Mouse (Mus musculus) midbrain, embryonic 16.5 days (tissue): ENCODE measurements at regions not wholly inside any gene's neighbourhood (a gene's known extent, or its start where the extent isn't known, plus 50 kb on each side); places are given as distances from the start of the nearest gene placed in this dataset.

Experiments
- ATAC-seq: fragments of 200-750 bp; cut with Nextera tagmentation; 2 replicates; pipeline ENCODE4 v1.8.0; 2017; ENCODE audit warnings: moderate TSS enrichment
- H3K27ac ChIP-seq: fragments of 300-500 bp; sonication (generic); 2 replicates; pipeline ENCODE4 v1.5.1; 2014; ENCODE audit warnings: mild to moderate bottlenecking, low read length, mixed read lengths
- H3K27me3 ChIP-seq: fragments of 300-500 bp; sonication (generic); 2 replicates; pipeline ENCODE4 v1.6.1; 2014; ENCODE audit warnings: low read depth, low read length, mixed read lengths; ENCODE audit not compliant: control insufficient read depth, insufficient read depth
- H3K36me3 ChIP-seq: fragments of 300-500 bp; sonication (generic); 2 replicates; pipeline ENCODE4 v1.6.1; 2014; ENCODE audit warnings: mild to moderate bottlenecking, low read length, moderate library complexity, mixed read lengths; ENCODE audit not compliant: control insufficient read depth, insufficient read depth
- H3K4me1 ChIP-seq: fragments of 300-500 bp; sonication (generic); 2 replicates; pipeline ENCODE4 v1.6.1; 2014; ENCODE audit warnings: mild to moderate bottlenecking, low read length, mixed read lengths; ENCODE audit not compliant: control insufficient read depth, insufficient read depth
- H3K4me2 ChIP-seq: fragments of 300-500 bp; sonication (generic); 2 replicates; pipeline ENCODE4 v1.6.1; 2014; ENCODE audit warnings: mild to moderate bottlenecking, low read length, mixed read lengths
- H3K4me3 ChIP-seq: fragments of 300-500 bp; sonication (generic); 2 replicates; pipeline ENCODE4 v1.5.1; 2014; ENCODE audit warnings: low read depth, mild to moderate bottlenecking, low read length, moderate library complexity, mixed read lengths
- H3K9ac ChIP-seq: fragments of 300-500 bp; sonication (generic); 2 replicates; pipeline ENCODE4 v1.6.1; 2014; ENCODE audit warnings: low read depth, low read length, mixed read lengths
- H3K9me3 ChIP-seq: fragments of 300-500 bp; sonication (generic); replicated peaks from 2 replicates; pipeline ENCODE4 v1.6.1; 2014; ENCODE audit warnings: mild to moderate bottlenecking, low read length, mixed read lengths; ENCODE audit not compliant: control insufficient read depth, poor library complexity, severe bottlenecking
- WGBS: fragments of 180-500 bp; shearing (Covaris S2); extraction: QIAGEN DNeasy Blood & Tissue Kit; methylation state at CpG from one replicate; pipeline ENCODE4 v1.1.7; 2014; 5-methylcytosine and 5-hydroxymethylcytosine counted together

DNA sequence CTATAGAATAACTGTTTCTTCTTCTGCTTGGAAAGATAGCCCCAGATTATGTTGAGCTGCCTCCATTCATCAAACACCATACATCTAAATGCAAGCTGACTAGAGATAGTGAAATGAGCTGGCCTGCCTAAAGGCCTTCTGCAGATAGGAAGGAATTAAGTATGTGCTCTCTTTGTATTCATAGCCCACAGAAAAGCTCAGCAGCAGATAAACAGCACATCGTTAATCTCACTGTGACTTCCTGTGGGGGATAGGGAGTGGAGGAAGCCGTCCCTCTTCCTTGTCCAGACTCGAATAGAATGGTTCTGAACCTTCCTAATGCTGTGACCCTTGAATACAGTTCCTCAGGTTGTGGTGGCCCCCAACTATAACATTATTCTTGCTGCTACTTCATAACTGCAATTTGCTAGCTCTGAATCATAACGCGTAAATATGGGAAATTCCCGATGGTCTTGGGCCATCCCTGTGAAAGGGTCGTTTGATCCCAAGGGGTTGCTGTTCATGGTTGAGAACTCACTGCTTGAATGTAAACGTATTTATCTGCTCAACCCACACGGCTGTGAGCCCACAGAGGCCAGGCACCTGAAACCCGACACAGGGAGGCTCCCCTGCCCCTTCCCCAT lies 614.7 kb upstream of the Gm10131 start:
- 64% methylated on average over 10 of the region's 10 CpGs for WGBS
- Histone ChIP-seq H3K9me3 (no peaks in the 10 kb centered on the region), H3K27me3 (no peaks in the 10 kb centered on the region), H3K4me3 (no peak overlapping the region), H3K27ac (no peak overlapping the region), H3K4me2 (no peak overlapping the region), H3K36me3 (no peaks in the 10 kb centered on the region), H3K9ac (no peak overlapping the region), H3K4me1 (no peaks in the 10 kb centered on the region)
- no peak for ATAC-seq

DNA sequence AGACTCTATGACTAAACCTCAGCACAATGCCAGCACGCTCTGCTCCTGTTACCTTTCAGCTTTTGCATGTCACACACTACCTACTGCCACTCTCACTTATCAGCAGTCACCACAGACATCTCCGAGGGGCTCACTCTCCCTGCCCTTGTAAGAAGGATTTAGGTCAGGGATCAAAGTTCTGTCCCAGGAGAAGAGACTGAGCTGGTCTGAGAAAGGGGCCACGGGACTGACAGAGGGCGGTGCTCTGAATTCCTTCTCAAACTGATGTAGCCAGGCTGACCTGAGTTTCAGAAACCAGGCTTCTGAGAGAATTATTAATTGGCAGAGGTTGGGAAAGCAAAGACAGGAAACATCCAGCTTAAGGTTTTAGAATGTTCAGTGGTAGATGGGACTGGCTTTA lies 614.0 kb upstream of the Gm10131 start:
- H3K27ac ChIP-seq, result no peak overlapping the region
- no peaks in the 10 kb centered on the region for H3K36me3 ChIP-seq
- 56% methylated on average over 4 of the region's 4 CpGs for WGBS
- no peak overlapping the region for H3K4me3 ChIP-seq
- no peak overlapping the region for H3K4me2 ChIP-seq
- no peak for ATAC-seq
- H3K9ac ChIP-seq, result no peak overlapping the region
- H3K4me1 ChIP-seq, result no peaks in the 10 kb centered on the region
- no peaks in the 10 kb centered on the region for H3K27me3 ChIP-seq
- H3K9me3 ChIP-seq, result no peaks in the 10 kb centered on the region

DNA sequence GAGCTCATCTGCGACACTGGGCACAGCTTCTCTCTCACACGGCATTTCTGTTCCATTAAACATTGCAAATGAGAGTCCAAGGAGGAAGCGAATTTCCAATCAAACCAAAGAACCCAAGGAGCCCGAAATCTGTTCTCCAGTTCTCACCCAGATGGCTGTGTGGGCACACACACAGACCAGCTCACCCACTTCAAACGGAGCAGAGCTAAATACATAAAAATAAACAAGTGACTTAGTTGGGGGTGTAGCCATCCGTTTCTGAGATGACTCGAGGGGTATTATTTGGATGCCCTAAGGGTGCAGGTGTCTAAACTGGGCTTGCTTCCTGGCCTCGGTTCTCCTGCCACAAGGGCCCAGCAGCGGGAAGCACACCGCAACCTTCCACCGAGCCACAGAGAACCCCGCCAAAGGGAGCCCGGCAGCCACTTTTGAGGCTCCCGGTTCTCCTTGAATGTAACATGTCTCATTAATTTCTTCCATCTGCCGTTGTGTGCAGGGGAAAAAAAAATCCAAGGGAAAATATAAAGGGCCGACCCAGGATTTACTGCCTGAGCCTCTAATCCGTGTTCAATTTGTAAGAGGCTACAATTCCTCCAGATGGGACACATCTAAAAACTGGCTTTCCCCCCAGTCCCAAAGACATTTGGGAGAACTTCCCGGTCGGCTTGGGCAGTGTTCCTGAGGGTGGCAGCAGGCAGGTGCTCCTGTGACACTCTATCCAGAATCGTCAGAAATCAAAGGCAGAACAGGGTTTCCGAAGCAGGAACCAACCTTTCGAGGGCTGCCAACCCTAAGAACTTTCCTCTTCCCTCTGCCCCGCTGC lies 598.6 kb upstream of the Gm10131 start:
- no peak overlapping the region for H3K27ac ChIP-seq
- no peaks in the 10 kb centered on the region for H3K27me3 ChIP-seq
- no peak for ATAC-seq
- H3K36me3 ChIP-seq, result no peaks in the 10 kb centered on the region
- H3K4me3 ChIP-seq, result no peak overlapping the region
- H3K4me1 ChIP-seq, result no peaks in the 10 kb centered on the region
- H3K9ac ChIP-seq, result no peak overlapping the region
- no peaks in the 10 kb centered on the region for H3K9me3 ChIP-seq
- H3K4me2 ChIP-seq, result no peak overlapping the region
- WGBS, result 70% methylated on average over 23 of the region's 23 CpGs

DNA sequence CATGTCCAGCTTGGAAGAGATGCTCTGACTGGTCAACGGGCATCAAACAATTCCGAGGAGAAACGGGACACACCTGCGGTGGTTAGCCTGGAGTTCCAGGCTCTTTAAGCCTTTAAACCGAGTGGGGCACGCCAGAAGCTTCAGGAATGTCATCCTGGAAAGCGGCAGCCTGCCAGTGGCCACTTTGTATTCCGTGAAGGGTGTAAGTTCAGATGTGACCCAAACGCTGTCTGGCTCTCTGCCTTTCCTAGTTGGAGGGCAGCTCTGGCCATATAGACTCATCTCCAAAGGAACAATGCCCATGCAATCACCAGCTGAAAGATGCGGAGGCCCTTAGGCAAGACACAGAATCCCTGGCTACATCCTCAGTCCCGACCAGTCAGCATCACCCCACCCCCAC lies 597.8 kb upstream of the Gm10131 start:
- Histone ChIP-seq H3K9ac (no peak overlapping the region), H3K4me2 (no peak overlapping the region), H3K4me1 (no peaks in the 10 kb centered on the region), H3K27me3 (no peaks in the 10 kb centered on the region), H3K27ac (no peak overlapping the region), H3K9me3 (no peaks in the 10 kb centered on the region), H3K4me3 (no peak overlapping the region), H3K36me3 (no peaks in the 10 kb centered on the region)
- no peak for ATAC-seq
- 74% methylated on average over 11 of the region's 11 CpGs for WGBS

DNA sequence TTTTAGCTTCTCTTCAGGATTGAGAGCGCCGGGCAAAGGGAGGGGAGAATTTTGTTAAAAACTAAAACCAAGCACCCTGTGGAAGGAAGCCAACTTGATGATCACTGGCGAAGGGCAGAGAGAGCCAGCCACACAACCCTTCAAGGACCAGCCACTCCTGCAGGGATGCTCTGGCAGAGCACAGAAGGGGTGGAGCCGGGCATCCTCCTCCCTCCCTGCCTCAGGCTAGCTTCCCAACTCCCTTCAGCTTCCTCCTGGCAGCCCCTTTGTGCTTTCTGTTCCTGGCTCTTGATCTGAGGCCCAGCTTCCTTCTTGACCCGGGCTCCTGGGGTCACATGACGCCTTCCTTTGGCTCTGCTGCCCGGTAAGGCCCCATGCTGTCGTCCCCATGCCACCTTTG lies 591.8 kb upstream of the Gm10131 start:
- no peaks in the 10 kb centered on the region for H3K36me3 ChIP-seq
- H3K4me1 ChIP-seq, result no peaks in the 10 kb centered on the region
- H3K27ac ChIP-seq, result no peak overlapping the region
- no peak for ATAC-seq
- H3K4me3 ChIP-seq, result no peak overlapping the region
- H3K27me3 ChIP-seq, result no peaks in the 10 kb centered on the region
- no peak overlapping the region for H3K9ac ChIP-seq
- no peak overlapping the region for H3K4me2 ChIP-seq
- 10% methylated on average over 8 of the region's 8 CpGs for WGBS
- H3K9me3 ChIP-seq, result no peaks in the 10 kb centered on the region

DNA sequence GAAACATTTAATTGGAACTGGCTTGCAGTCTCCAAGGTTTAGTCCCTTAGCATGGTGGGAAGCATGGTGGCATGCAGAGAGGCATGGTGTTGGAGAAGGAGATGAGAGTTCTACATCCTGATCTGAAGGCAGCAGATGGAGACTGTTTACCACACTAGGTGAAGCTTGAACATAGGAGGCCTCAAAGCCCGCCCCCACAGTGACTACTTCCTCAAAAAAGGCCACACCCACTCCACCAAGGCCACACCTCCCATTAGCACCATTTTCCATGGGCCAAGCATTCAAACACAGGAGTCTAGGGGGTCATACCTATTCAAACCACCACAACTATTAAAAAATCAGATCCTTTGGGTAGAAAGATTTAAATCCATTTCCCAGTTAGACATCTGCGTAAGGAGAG lies 591.3 kb upstream of the Gm10131 start:
- H3K4me3 ChIP-seq, result no peak overlapping the region
- no peak overlapping the region for H3K4me2 ChIP-seq
- 88% methylated on average over 2 of the region's 2 CpGs for WGBS
- no peak overlapping the region for H3K27ac ChIP-seq
- no peak for ATAC-seq
- no peaks in the 10 kb centered on the region for H3K36me3 ChIP-seq
- no peaks in the 10 kb centered on the region for H3K4me1 ChIP-seq
- H3K27me3 ChIP-seq, result no peaks in the 10 kb centered on the region
- H3K9ac ChIP-seq, result no peak overlapping the region
- H3K9me3 ChIP-seq, result no peaks in the 10 kb centered on the region

DNA sequence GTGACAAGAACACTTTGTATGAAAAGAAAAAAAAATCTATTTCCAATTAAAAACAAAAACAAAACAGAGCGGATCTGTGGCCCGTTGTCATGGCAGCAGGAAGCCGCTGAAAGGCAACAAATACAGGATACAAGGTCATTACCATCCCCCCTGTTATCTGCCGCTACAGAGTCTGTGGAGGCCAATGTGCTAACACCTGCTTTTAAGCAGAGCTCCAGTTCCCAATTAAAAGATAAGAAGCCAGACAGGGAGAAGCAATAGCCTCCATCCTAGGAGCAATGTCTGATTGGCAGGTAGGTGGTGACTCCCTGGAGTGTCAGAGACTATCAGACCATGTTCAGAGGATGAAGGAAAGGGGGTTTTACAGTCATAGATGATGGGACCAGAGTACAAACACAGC lies 587.5 kb upstream of the Gm10131 start:
- H3K27me3 ChIP-seq, result no peaks in the 10 kb centered on the region
- H3K36me3 ChIP-seq, result no peaks in the 10 kb centered on the region
- H3K4me2 ChIP-seq, result no peak overlapping the region
- ATAC-seq, result no peak
- H3K4me1 ChIP-seq, result no peaks in the 10 kb centered on the region
- no peaks in the 10 kb centered on the region for H3K9me3 ChIP-seq
- no peak overlapping the region for H3K9ac ChIP-seq
- no peak overlapping the region for H3K27ac ChIP-seq
- 55% methylated on average over 4 of the region's 4 CpGs for WGBS
- no peak overlapping the region for H3K4me3 ChIP-seq

DNA sequence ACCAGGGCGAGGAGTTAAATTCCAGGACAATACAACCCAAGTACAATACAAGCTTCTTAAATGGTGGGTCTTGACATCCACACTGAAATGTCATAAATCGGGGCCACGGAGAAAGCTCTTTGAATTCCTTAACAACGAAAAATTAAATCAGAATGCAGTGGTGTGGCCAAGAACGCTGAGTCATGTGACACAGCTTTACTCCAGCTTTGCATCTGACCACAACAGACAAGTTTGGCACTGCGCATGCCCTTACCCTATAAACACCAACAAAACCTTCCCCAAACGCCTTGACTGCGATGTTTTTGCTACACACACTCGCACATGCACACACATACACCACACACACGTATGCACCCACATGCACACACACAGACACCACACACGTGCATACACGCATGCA lies 584.8 kb upstream of the Gm10131 start:
- Histone ChIP-seq H3K4me2 (no peak overlapping the region), H3K9ac (no peak overlapping the region), H3K27ac (no peak overlapping the region), H3K4me1 (no peaks in the 10 kb centered on the region), H3K4me3 (no peak overlapping the region), H3K9me3 (no peaks in the 10 kb centered on the region), H3K36me3 (no peaks in the 10 kb centered on the region), H3K27me3 (no peaks in the 10 kb centered on the region)
- no peak for ATAC-seq
- WGBS, result 86% methylated on average over 12 of the region's 12 CpGs

DNA sequence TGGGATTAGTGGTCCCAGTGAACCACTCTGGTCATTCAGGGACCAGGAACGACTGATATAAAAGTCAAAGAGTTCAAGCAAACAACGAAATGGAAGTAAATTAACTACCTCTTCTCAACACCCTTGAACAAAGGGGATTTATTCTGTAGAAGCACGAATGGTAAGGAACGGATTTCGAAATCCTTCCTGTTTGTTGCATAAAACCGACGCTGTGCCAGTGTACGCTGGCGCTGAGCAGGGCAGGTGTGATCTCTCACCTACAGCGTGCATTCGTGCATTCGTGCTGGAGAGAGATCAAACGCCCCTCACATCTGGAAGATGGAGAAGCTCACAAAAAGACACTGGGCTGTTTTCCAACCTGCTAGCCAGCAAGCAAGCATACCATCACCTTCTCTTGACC lies 581.1 kb upstream of the Gm10131 start:
- no peak for ATAC-seq
- Histone ChIP-seq H3K9me3 (no peaks in the 10 kb centered on the region), H3K4me2 (no peak overlapping the region), H3K27me3 (no peaks in the 10 kb centered on the region), H3K36me3 (no peaks in the 10 kb centered on the region), H3K4me1 (peaks cover 14% of the 10 kb centered on the region), H3K27ac (no peak overlapping the region), H3K4me3 (no peak overlapping the region), H3K9ac (no peak overlapping the region)
- 70% methylated on average over 13 of the region's 13 CpGs for WGBS
